ENCODE assay signal across 15 mouse cellular contexts in genomic region chr17:80970716-80971115, GRCm38 (mm10). TPM values are rescaled to one million over a fixed set of nuclear protein-coding genes. Genes with fewer than 3 reads are reported as not detected.
DNase-seq lines count a peak whose midpoint lies in the region; ATAC-seq and TF ChIP-seq lines count a peak whose summit lies in the region.
"Had no signal": no experiment of that assay in that cellular context is flagged by ENCODE, and none has a peak within 500 bp of the region (broad histone marks: within the 10 kb centered on the region; RNA-seq: fewer than 3 reads in every experiment).

No protein-coding gene starts in this region.

- peak overlapping the region; percentile 26; the same call in 1 of the 2 replicates for H3K27ac ChIP-seq in forebrain, embryonic 10.5 days
- H3K27ac ChIP-seq in forebrain, embryonic 11.5 days (ENCODE audit: low read depth, low read length): no peak overlapping the region
- peak overlapping the region; percentile 32; the same call in 1 of the 2 replicates for H3K27ac ChIP-seq in left cerebral cortex, adult 2 months
- H3K27ac ChIP-seq in forebrain, embryonic 15.5 days (replicated peaks): peak overlapping the region; percentile 77
- peak overlapping the region; percentile 60; the same call in 1 of the 2 replicates for H3K27ac ChIP-seq in hindbrain, postnatal 0 days
- H3K27ac ChIP-seq: gastrocnemius, adult 2 months; intestine, embryonic 15.5 days; liver, embryonic 13.5 days had no signal

- intact Hi-C loops in left cerebral cortex, adult 2 months (cut with DNase I): no loop called here

- no peak for TF ChIP-seq CTCF in left cerebral cortex, adult 2 months (IDR thresholded peaks at IDR 0.05)
- TF ChIP-seq CTCF in hindbrain, postnatal 0 days (IDR thresholded peaks at IDR 0.05; ENCODE audit: low read depth): no peak

- no peak overlapping the region for H3K4me3 ChIP-seq in forebrain, embryonic 10.5 days
- no peak overlapping the region for H3K4me3 ChIP-seq in forebrain, embryonic 11.5 days (ENCODE audit: low read depth, low read length)
- H3K4me3 ChIP-seq in left cerebral cortex, adult 2 months: no peak overlapping the region
- no peak overlapping the region for H3K4me3 ChIP-seq in forebrain, embryonic 15.5 days
- H3K4me3 ChIP-seq in hindbrain, postnatal 0 days (ENCODE audit: low read length): no peak overlapping the region
- H3K4me3 ChIP-seq: gastrocnemius, adult 2 months; intestine, embryonic 15.5 days; liver, embryonic 13.5 days had no signal

- peaks cover 35% of the 10 kb centered on the region for H3K4me1 ChIP-seq in forebrain, embryonic 10.5 days
- H3K4me1 ChIP-seq in forebrain, embryonic 11.5 days (replicated peaks; ENCODE audit: control insufficient read depth, insufficient read depth, low read length): peaks cover 9% of the 10 kb centered on the region; the same call in 1 of the 2 replicates
- peaks cover 39% of the 10 kb centered on the region for H3K4me1 ChIP-seq in forebrain, embryonic 15.5 days
- peaks cover 18% of the 10 kb centered on the region for H3K4me1 ChIP-seq in hindbrain, postnatal 0 days (ENCODE audit: insufficient read depth, low read length)
- H3K4me1 ChIP-seq: intestine, embryonic 15.5 days; liver, embryonic 13.5 days had no signal

- H3K4me2 ChIP-seq in forebrain, embryonic 11.5 days (ENCODE audit: low read depth, low read length, severe bottlenecking): no peak overlapping the region
- no peak overlapping the region for H3K4me2 ChIP-seq in forebrain, embryonic 15.5 days (replicated peaks)
- H3K4me2 ChIP-seq in hindbrain, postnatal 0 days (ENCODE audit: low read depth, low read length): no peak overlapping the region
- H3K4me2 ChIP-seq: intestine, embryonic 15.5 days; liver, embryonic 13.5 days had no signal

- no peak overlapping the region for H3K9ac ChIP-seq in forebrain, embryonic 11.5 days (ENCODE audit: low read length)
- H3K9ac ChIP-seq in forebrain, embryonic 15.5 days (replicated peaks): no peak overlapping the region
- no peak overlapping the region for H3K9ac ChIP-seq in hindbrain, postnatal 0 days (replicated peaks; ENCODE audit: low read length)
- H3K9ac ChIP-seq: intestine, embryonic 15.5 days; liver, embryonic 13.5 days had no signal

- no peak for DNase-seq in forebrain, embryonic 10.5 days (ENCODE audit: extremely low spot score, low spot score)
- DNase-seq in forebrain, embryonic 11.5 days (ENCODE audit: low spot score): no peak
- DNase-seq in left cerebral cortex, adult 2 months (ENCODE audit: extremely low spot score in 1 of 2, low spot score in 2 of 2): no peak
- no peak for DNase-seq in left cerebral cortex, adult 9 months (ENCODE audit: low spot score in 2 of 2)
- DNase-seq in hindbrain, postnatal 0 days (ENCODE audit: low spot score): no peak
- DNase-seq in gastrocnemius, postnatal 10 days: no peak
- no peak for DNase-seq in urinary bladder, postnatal 36 days (ENCODE audit: low spot score in 2 of 2)
- DNase-seq: gastrocnemius, adult 2 months; liver, embryonic 13.5 days; lung, postnatal 36 days; right cerebral cortex, postnatal 14 days; thymus, postnatal 25 days had no signal

- H3K27me3 ChIP-seq in forebrain, embryonic 10.5 days (ENCODE audit: poor library complexity, severe bottlenecking): peaks cover 5% of the 10 kb centered on the region; the same call in 1 of the 2 replicates
- no peaks in the 10 kb centered on the region for H3K27me3 ChIP-seq in forebrain, embryonic 11.5 days (ENCODE audit: control insufficient read depth, insufficient read depth, low read length)
- no peaks in the 10 kb centered on the region for H3K27me3 ChIP-seq in forebrain, embryonic 15.5 days
- no peaks in the 10 kb centered on the region for H3K27me3 ChIP-seq in hindbrain, postnatal 0 days (ENCODE audit: insufficient read depth, low read length)
- H3K27me3 ChIP-seq: intestine, embryonic 15.5 days; liver, embryonic 13.5 days had no signal

- no peaks in the 10 kb centered on the region for H3K36me3 ChIP-seq in forebrain, embryonic 10.5 days (replicated peaks)
- no peaks in the 10 kb centered on the region for H3K36me3 ChIP-seq in forebrain, embryonic 11.5 days (ENCODE audit: control insufficient read depth, insufficient read depth, low read length)
- no peaks in the 10 kb centered on the region for H3K36me3 ChIP-seq in forebrain, embryonic 15.5 days
- no peaks in the 10 kb centered on the region for H3K36me3 ChIP-seq in hindbrain, postnatal 0 days (ENCODE audit: insufficient read depth, low read length)
- H3K36me3 ChIP-seq: intestine, embryonic 15.5 days; liver, embryonic 13.5 days had no signal

- 75% methylated on average over 10 of the region's 10 CpGs for WGBS in forebrain, embryonic 10.5 days
- WGBS in forebrain, embryonic 11.5 days: 77% methylated on average over 10 of the region's 10 CpGs
- WGBS in forebrain, embryonic 15.5 days: 64% methylated on average over 10 of the region's 10 CpGs
- 57% methylated on average over 10 of the region's 10 CpGs for WGBS in hindbrain, postnatal 0 days

- no peak for ATAC-seq in forebrain, embryonic 11.5 days (replicated peaks; ENCODE audit: low FRiP score)
- ATAC-seq in forebrain, embryonic 15.5 days (replicated peaks): no peak
- no peak for ATAC-seq in hindbrain, postnatal 0 days
- ATAC-seq: intestine, embryonic 15.5 days had no signal

- no peaks in the 10 kb centered on the region for H3K9me3 ChIP-seq in forebrain, embryonic 10.5 days
- no peaks in the 10 kb centered on the region for H3K9me3 ChIP-seq in forebrain, embryonic 11.5 days (ENCODE audit: control insufficient read depth, low read length)
- no peaks in the 10 kb centered on the region for H3K9me3 ChIP-seq in forebrain, embryonic 15.5 days
- no peaks in the 10 kb centered on the region for H3K9me3 ChIP-seq in hindbrain, postnatal 0 days (ENCODE audit: low read length)
- H3K9me3 ChIP-seq: intestine, embryonic 15.5 days; liver, embryonic 13.5 days had no signal

RNA-seq across cellular contexts. Expression of gene Tmem178, which starts 26.3 kb away (rescaled TPM):
- 3.0 and 4.8 TPM in 2 replicates for polyA plus RNA-seq in forebrain, embryonic 10.5 days (2016; fragmentation: Nextera tagmentation; extraction: Ambion mirVana)
- polyA plus RNA-seq in forebrain, embryonic 11.5 days (2014; fragmentation: Nextera tagmentation; extraction: Ambion mirVana): 13.6 and 14.7 TPM in 2 replicates
- 100 to 1,000 TPM; 108 to 141 TPM for total RNA-seq in left cerebral cortex, adult 2 months (2021)
- polyA plus RNA-seq in forebrain, embryonic 15.5 days (2015; fragmentation: Nextera tagmentation; extraction: Ambion mirVana): 43.7 and 46.3 TPM in 2 replicates
- total RNA-seq in hindbrain, postnatal 0 days (2014; rRNA removed): 48.8 and 49.9 TPM in 2 replicates
- 36.9 and 37.4 TPM in 2 replicates for polyA plus RNA-seq in hindbrain, postnatal 0 days (2015; fragmentation: Nextera tagmentation; extraction: Ambion mirVana)
- total RNA-seq in gastrocnemius, postnatal 10 days (2021): 1 to 10 TPM; 1.6 to 1.7 TPM
- polyA plus RNA-seq: C2C12 had no signal
